Mouse (Mus musculus): ENCODE data around the gene Por. TPM values are rescaled to one million over a fixed set of nuclear protein-coding genes. Genes with fewer than 3 reads are reported as not detected.

Por gene
- polyA plus RNA-seq, 1 experiment from 2014 or later: 117 TPM

- Histone ChIP-seq H3K4me1 (0 out of 2 replicates have a peak, but pooled peaks cover 2% of the 10 kb centered on the region), H3K9ac (no peak overlapping the region), H3K4me3 (no peak overlapping the region), H3K27ac (no peak overlapping the region), H3K9me3 (no peaks in the 10 kb centered on the region), H3K27me3 (replicated peaks) (no peaks in the 10 kb centered on the region), H3K4me2 (no peak overlapping the region), H3K36me3 (replicated peaks) (no peaks in the 10 kb centered on the region)
- 4% methylated on average over 7 of the region's 7 CpGs for WGBS
- no peak for ATAC-seq (replicated peaks)
These were observed 93.7 kb downstream of the Por start for GRCm38 (mm10) chr5:135763526-135763925.

- Histone ChIP-seq H3K4me3 (no peak overlapping the region), H3K4me2 (no peak overlapping the region), H3K27ac (no peak overlapping the region), H3K9ac (no peak overlapping the region), H3K36me3 (replicated peaks) (no peaks in the 10 kb centered on the region), H3K27me3 (replicated peaks) (no peaks in the 10 kb centered on the region), H3K4me1 (0 out of 2 replicates have a peak, but pooled peaks cover 2% of the 10 kb centered on the region), H3K9me3 (no peaks in the 10 kb centered on the region)
- ATAC-seq (replicated peaks): no peak
- WGBS: 65% methylated on average over 3 of the region's 3 CpGs
These were observed 95.1 kb downstream of the Por start for GRCm38 (mm10) chr5:135764971-135765370.

GRCm38 (mm10) chr5:135772519-135772918 lies 102.7 kb downstream of the Por start:
- H3K9me3 ChIP-seq: no peaks in the 10 kb centered on the region
- H3K27ac ChIP-seq: no peak overlapping the region
- H3K4me3 ChIP-seq: no peak overlapping the region
- 77% methylated on average over 3 of the region's 3 CpGs for WGBS
- no peak for ATAC-seq (replicated peaks)
- no peaks in the 10 kb centered on the region for H3K27me3 ChIP-seq (replicated peaks)
- H3K4me2 ChIP-seq: no peak overlapping the region
- no peaks in the 10 kb centered on the region for H3K36me3 ChIP-seq (replicated peaks)
- peaks cover 5% of the 10 kb centered on the region for H3K4me1 ChIP-seq
- H3K9ac ChIP-seq: no peak overlapping the region

- H3K9ac ChIP-seq: no peak overlapping the region
- peaks cover 30% of the 10 kb centered on the region for H3K4me1 ChIP-seq
- H3K36me3 ChIP-seq (replicated peaks): no peaks in the 10 kb centered on the region
- H3K4me2 ChIP-seq: no peak overlapping the region
- H3K27ac ChIP-seq: no peak overlapping the region
- WGBS: 67% methylated on average over 4 of the region's 4 CpGs
- no peak for ATAC-seq (replicated peaks)
- no peaks in the 10 kb centered on the region for H3K9me3 ChIP-seq
- H3K4me3 ChIP-seq: no peak overlapping the region
- no peaks in the 10 kb centered on the region for H3K27me3 ChIP-seq (replicated peaks)
These were observed 106.7 kb downstream of the Por start for GRCm38 (mm10) chr5:135776546-135776945.

- H3K4me3 ChIP-seq: peak within 1 kb of the TSS; percentile 95
- H3K27ac ChIP-seq: peak within 1 kb of the TSS; percentile 93
- peak; percentile 94 for ATAC-seq (replicated peaks)
- WGBS: under 1% methylated on average over 45 of the region's 45 CpGs
- H3K9ac ChIP-seq: peak within 1 kb of the TSS; percentile 97
- H3K36me3 ChIP-seq (replicated peaks): no peaks in the 10 kb centered on the region
- no peaks in the 10 kb centered on the region for H3K27me3 ChIP-seq (replicated peaks)
- H3K4me1 ChIP-seq: peaks cover 30% of the 10 kb centered on the region
- H3K9me3 ChIP-seq: no peaks in the 10 kb centered on the region
- peak within 1 kb of the TSS; percentile 86 for H3K4me2 ChIP-seq
These were observed 108.1 kb downstream of the Por start, which contains the start of gene Styxl1 for GRCm38 (mm10) chr5:135777796-135778470. Styxl1 (minus strand) TSS chr5:135778385.

GRCm38 (mm10) chr5:135778471-135779445 lies 108.9 kb downstream of the Por start, which contains the start of gene Mdh2:
Mdh2 (plus strand) TSS chr5:135778480.
- H3K4me2 ChIP-seq: peak within 1 kb of the TSS; percentile 86
- H3K36me3 ChIP-seq (replicated peaks): peaks cover 6% of the 10 kb centered on the region; the same call in 1 of the 2 replicates
- 2% methylated on average over 70 of the region's 70 CpGs for WGBS
- ATAC-seq (replicated peaks): peak; percentile 98
- peak within 1 kb of the TSS; percentile 93 for H3K27ac ChIP-seq
- H3K4me3 ChIP-seq: peak within 1 kb of the TSS; percentile 95
- no peaks in the 10 kb centered on the region for H3K27me3 ChIP-seq (replicated peaks)
- H3K9ac ChIP-seq: peak within 1 kb of the TSS; percentile 97
- H3K4me1 ChIP-seq: peaks cover 30% of the 10 kb centered on the region
- H3K9me3 ChIP-seq: no peaks in the 10 kb centered on the region

- Histone ChIP-seq H3K27ac (no peak overlapping the region), H3K9me3 (no peaks in the 10 kb centered on the region), H3K4me3 (no peak overlapping the region), H3K4me2 (no peak overlapping the region; the same call in 1 of the 2 replicates), H3K4me1 (peaks cover 30% of the 10 kb centered on the region), H3K36me3 (replicated peaks) (peaks cover 18% of the 10 kb centered on the region), H3K27me3 (replicated peaks) (no peaks in the 10 kb centered on the region), H3K9ac (no peak overlapping the region)
- WGBS: 80% methylated on average over 8 of the region's 8 CpGs
- ATAC-seq (replicated peaks): no peak
These were observed 110.5 kb downstream of the Por start for GRCm38 (mm10) chr5:135780331-135780730.

- no peak overlapping the region for H3K4me2 ChIP-seq
- 97% methylated on average over 4 of the region's 4 CpGs for WGBS
- H3K4me3 ChIP-seq: no peak overlapping the region
- H3K36me3 ChIP-seq (replicated peaks): peaks cover 39% of the 10 kb centered on the region
- no peak overlapping the region for H3K9ac ChIP-seq
- no peaks in the 10 kb centered on the region for H3K9me3 ChIP-seq
- H3K27ac ChIP-seq: no peak overlapping the region
- ATAC-seq (replicated peaks): no peak
- H3K27me3 ChIP-seq (replicated peaks): no peaks in the 10 kb centered on the region
- H3K4me1 ChIP-seq: peaks cover 22% of the 10 kb centered on the region
These were observed 113.1 kb downstream of the Por start for GRCm38 (mm10) chr5:135782901-135783300.

Small RNAs within 50 kb of the gene (microRNA-seq; reads per million reads assigned to microRNA genes)
- gene Mir7034: not detected

Other genes with a start within 250 kb of the Por start
- gene Hip1, start 124.9 kb upstream of the Por start, polyA plus RNA-seq (2015; fragmentation: Nextera tagmentation; extraction: Ambion mirVana): 37.6 and 38.2 TPM in 2 replicates
- not detected in 2 replicates for gene Ccl26, start 106.5 kb upstream of the Por start, polyA plus RNA-seq (2015; fragmentation: Nextera tagmentation; extraction: Ambion mirVana)
- 1.2 and 2.8 TPM in 2 replicates for gene Ccl24, start 97.0 kb upstream of the Por start, polyA plus RNA-seq (2015; fragmentation: Nextera tagmentation; extraction: Ambion mirVana)
- 85.2 and 89.9 TPM in 2 replicates for gene Rhbdd2, start 37.4 kb upstream of the Por start, polyA plus RNA-seq (2015; fragmentation: Nextera tagmentation; extraction: Ambion mirVana)
- gene Tmem120a, start 74.4 kb downstream of the Por start, polyA plus RNA-seq (2015; fragmentation: Nextera tagmentation; extraction: Ambion mirVana): 82.4 and 85.5 TPM in 2 replicates
- 0.50 TPM in 1 of 2 replicates, not detected in the other for gene Styxl1, start 108.4 kb downstream of the Por start, polyA plus RNA-seq (2015; fragmentation: Nextera tagmentation; extraction: Ambion mirVana)
- 581 and 587 TPM in 2 replicates for gene Mdh2, start 108.4 kb downstream of the Por start, polyA plus RNA-seq (2015; fragmentation: Nextera tagmentation; extraction: Ambion mirVana)
- gene Srrm3, start 136.9 kb downstream of the Por start, polyA plus RNA-seq (2015; fragmentation: Nextera tagmentation; extraction: Ambion mirVana): 98.9 and 111 TPM in 2 replicates
- 13.4 and 13.9 TPM in 2 replicates for gene Hspb1, start 217.9 kb downstream of the Por start, polyA plus RNA-seq (2015; fragmentation: Nextera tagmentation; extraction: Ambion mirVana)

Measured in midbrain, embryonic 15.5 days (tissue).